Mouse (Mus musculus) telencephalon, adult 2 months (tissue): ENCODE results near the gene Cachd1.

ENCODE experiments used
- DNase-seq: peaks from one replicate; pipeline ENCODE4 v3.0.0-alpha.2; 2011; ENCODE audit warnings: low read depth, low spot score

Gene Cachd1

GRCm38 (mm10) chr4:100790176-100790575, 13.7 kb downstream of the Cachd1 start:
- DNase-seq: no peak

- no peak for DNase-seq
Observed at GRCm38 (mm10) chr4:100793147-100793546, 16.7 kb downstream of the Cachd1 start.

GRCm38 (mm10) chr4:100795523-100795922, 19.0 kb downstream of the Cachd1 start:
- no peak for DNase-seq

- no peak for DNase-seq
Observed at GRCm38 (mm10) chr4:100800730-100801442, 24.4 kb downstream of the Cachd1 start.

GRCm38 (mm10) chr4:100801443-100801786, 24.9 kb downstream of the Cachd1 start:
- no peak for DNase-seq

GRCm38 (mm10) chr4:100811057-100811695, 34.7 kb downstream of the Cachd1 start:
- DNase-seq: no peak

- no peak for DNase-seq
Observed at GRCm38 (mm10) chr4:100811802-100812510, 35.5 kb downstream of the Cachd1 start.

GRCm38 (mm10) chr4:100813767-100814461, 37.4 kb downstream of the Cachd1 start:
- no peak for DNase-seq

- no peak for DNase-seq
Observed at GRCm38 (mm10) chr4:100819238-100819637, 42.8 kb downstream of the Cachd1 start.

- no peak for DNase-seq
Observed at GRCm38 (mm10) chr4:100822526-100822925, 46.1 kb downstream of the Cachd1 start.

GRCm38 (mm10) chr4:100827374-100827773, 50.9 kb downstream of the Cachd1 start:
- DNase-seq: no peak

GRCm38 (mm10) chr4:100828737-100829136, 52.3 kb downstream of the Cachd1 start:
- DNase-seq: no peak

GRCm38 (mm10) chr4:100837205-100837604, 60.7 kb downstream of the Cachd1 start:
- no peak for DNase-seq

- DNase-seq: no peak
Observed at GRCm38 (mm10) chr4:100842629-100843028, 66.2 kb downstream of the Cachd1 start.

- no peak for DNase-seq
Observed at GRCm38 (mm10) chr4:100843119-100843518, 66.6 kb downstream of the Cachd1 start.

GRCm38 (mm10) chr4:100850846-100851495, 74.5 kb downstream of the Cachd1 start:
- DNase-seq: no peak

- no peak for DNase-seq
Observed at GRCm38 (mm10) chr4:100852448-100852847, 76.0 kb downstream of the Cachd1 start.

GRCm38 (mm10) chr4:100853426-100853825, 77.0 kb downstream of the Cachd1 start:
- no peak for DNase-seq

GRCm38 (mm10) chr4:100855373-100855772, 78.9 kb downstream of the Cachd1 start:
- DNase-seq: no peak

- DNase-seq: no peak
Observed at GRCm38 (mm10) chr4:100857411-100857869, 81.0 kb downstream of the Cachd1 start.

- DNase-seq: no peak
Observed at GRCm38 (mm10) chr4:100863861-100864428, 87.5 kb downstream of the Cachd1 start.
